Mouse (Mus musculus): ENCODE results near the gene Catsperz.

Gene Catsperz

GRCm38 (mm10) chr19:6925307-6925573 lies at the start of gene Catsperz:
Catsperz (minus strand) TSS chr19:6925380.
- no peak for DNase-seq

- peak; percentile 80 for DNase-seq
These were observed 49.3 kb upstream of the Catsperz start, which contains the start of gene Ppp1r14b for GRCm38 (mm10) chr19:6974211-6975205. Ppp1r14b (plus strand) TSS chr19:6974968.

GRCm38 (mm10) chr19:6973581-6974190 lies 48.5 kb upstream of the Catsperz start:
- no peak for DNase-seq

- no peak for DNase-seq
These were observed 47.2 kb upstream of the Catsperz start for GRCm38 (mm10) chr19:6972247-6972917.

GRCm38 (mm10) chr19:6971644-6972043 lies 46.5 kb upstream of the Catsperz start:
- DNase-seq: no peak

GRCm38 (mm10) chr19:6970460-6971085 lies 45.4 kb upstream of the Catsperz start:
- no peak for DNase-seq

GRCm38 (mm10) chr19:6969665-6970381 lies 44.6 kb upstream of the Catsperz start:
- DNase-seq: peak; percentile 59

GRCm38 (mm10) chr19:6969291-6969664 lies 44.1 kb upstream of the Catsperz start:
- no peak for DNase-seq

- no peak for DNase-seq
These were observed 43.5 kb upstream of the Catsperz start for GRCm38 (mm10) chr19:6968491-6969271.

- DNase-seq: no peak
These were observed 31.3 kb upstream of the Catsperz start for GRCm38 (mm10) chr19:6956461-6956860.

GRCm38 (mm10) chr19:6955424-6955823 lies 30.2 kb upstream of the Catsperz start:
- no peak for DNase-seq

- no peak for DNase-seq
These were observed 28.9 kb upstream of the Catsperz start for GRCm38 (mm10) chr19:6954046-6954445.

- DNase-seq: no peak
These were observed 27.5 kb upstream of the Catsperz start for GRCm38 (mm10) chr19:6952712-6953037.

GRCm38 (mm10) chr19:6951994-6952711 lies 27.0 kb upstream of the Catsperz start:
- peak; percentile 67 for DNase-seq

GRCm38 (mm10) chr19:6951381-6951968 lies 26.3 kb upstream of the Catsperz start:
- peak; percentile 82 for DNase-seq

GRCm38 (mm10) chr19:6950613-6951153 lies 25.5 kb upstream of the Catsperz start:
- peak; percentile 52 for DNase-seq

- DNase-seq: no peak
These were observed 24.8 kb upstream of the Catsperz start for GRCm38 (mm10) chr19:6949951-6950350.

GRCm38 (mm10) chr19:6949532-6949931 lies 24.4 kb upstream of the Catsperz start:
- no peak for DNase-seq

- DNase-seq: no peak
These were observed 23.0 kb upstream of the Catsperz start for GRCm38 (mm10) chr19:6948186-6948585.

- no peak for DNase-seq
These were observed 22.6 kb upstream of the Catsperz start for GRCm38 (mm10) chr19:6947742-6948141.

Data from right cerebral cortex, postnatal 4 days (tissue).